Mouse (Mus musculus): ENCODE measurements at regions not wholly inside any gene's neighbourhood (a gene's known extent, or its start where the extent isn't known, plus 50 kb on each side); places are given as distances from the start of the nearest gene placed in this dataset.

- no peak for DNase-seq (ENCODE audit: low read depth, low spot score)
- Histone ChIP-seq H3K9ac (ENCODE audit: control insufficient read depth, low read depth, low read length, poor library complexity, severe bottlenecking) (no peak overlapping the region), H3K79me2 (ENCODE audit: control insufficient read depth, insufficient read depth, low read length, poor library complexity) (no peaks in the 10 kb centered on the region), H3K9me3 (replicated peaks; ENCODE audit: insufficient read depth, low read length) (no peaks in the 10 kb centered on the region), H3K4me3 (ENCODE audit: control insufficient read depth in 1 of 2, insufficient read depth in 1 of 2, low read depth in 2 of 2, low read length in 2 of 2) (no peak overlapping the region), H3K4me1 (ENCODE audit: control insufficient read depth in 1 of 2, insufficient read depth in 2 of 2, low read length in 2 of 2) (no peaks in the 10 kb centered on the region), H3K27me3 (ENCODE audit: control insufficient read depth in 1 of 2, insufficient read depth in 2 of 2, low read length in 2 of 2) (no peaks in the 10 kb centered on the region), H3K27ac (ENCODE audit: control insufficient read depth, low read depth, low read length) (no peak overlapping the region), H3K36me3 (ENCODE audit: control insufficient read depth in 1 of 2, insufficient read depth in 2 of 2, low read length in 2 of 2) (no peaks in the 10 kb centered on the region)
- TF ChIP-seq SIN3A (IDR thresholded peaks at IDR 0.05; ENCODE audit: low read length) (no peak), MAZ (IDR thresholded peaks at IDR 0.05; ENCODE audit: low read depth, low read length) (no peak), CHD1 (IDR thresholded peaks at IDR 0.05; ENCODE audit: low read depth, low read length) (no peak), GATA1 (IDR thresholded peaks at IDR 0.05; ENCODE audit: low read depth, low read length) (no peak), BHLHE40 (IDR thresholded peaks at IDR 0.05; ENCODE audit: borderline replicate concordance, low read depth, low read length) (no peak), ZNF384 (IDR thresholded peaks at IDR 0.05; ENCODE audit: low read depth, low read length) (no peak), TAL1 (IDR thresholded peaks at IDR 0.05; ENCODE audit: low read length) (no peak), ETS1 (IDR thresholded peaks at IDR 0.05; ENCODE audit: low read depth, low read length) (no peak), TBP (IDR thresholded peaks at IDR 0.05; ENCODE audit: low read depth, low read length) (no peak), ELF1 (IDR thresholded peaks at IDR 0.05; ENCODE audit: low read depth, low read length) (no peak)
Observed at GRCm38 (mm10) chr8:116261286-116261685, 243.5 kb upstream of the Dynlrb2 start.

DNA sequence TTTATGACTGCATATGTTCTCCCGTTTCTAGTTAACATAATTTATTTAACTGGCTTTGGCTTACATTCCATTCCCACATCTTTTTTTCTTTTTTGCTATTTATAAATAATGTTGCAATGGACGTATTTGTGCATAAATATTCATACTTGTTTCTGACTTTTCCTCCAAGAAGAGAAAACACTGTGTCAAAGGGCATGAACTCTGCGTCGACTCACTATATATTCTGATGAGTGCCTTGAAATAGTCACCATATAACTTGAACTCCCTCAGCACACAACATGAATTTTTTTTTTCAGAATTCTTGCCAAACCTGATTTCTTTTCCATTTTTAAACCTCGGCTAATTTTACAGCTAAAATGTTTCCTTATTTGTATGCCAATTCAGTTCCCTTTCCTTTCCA is 249.4 kb upstream of the Dynlrb2 start:
- no peak overlapping the region for H3K9ac ChIP-seq (ENCODE audit: control insufficient read depth, low read depth, low read length, poor library complexity, severe bottlenecking)
- H3K4me3 ChIP-seq (ENCODE audit: control insufficient read depth in 1 of 2, insufficient read depth in 1 of 2, low read depth in 2 of 2, low read length in 2 of 2): no peak overlapping the region
- no peaks in the 10 kb centered on the region for H3K4me1 ChIP-seq (ENCODE audit: control insufficient read depth in 1 of 2, insufficient read depth in 2 of 2, low read length in 2 of 2)
- no peaks in the 10 kb centered on the region for H3K9me3 ChIP-seq (replicated peaks; ENCODE audit: insufficient read depth, low read length)
- H3K36me3 ChIP-seq (ENCODE audit: control insufficient read depth in 1 of 2, insufficient read depth in 2 of 2, low read length in 2 of 2): no peaks in the 10 kb centered on the region
- DNase-seq (ENCODE audit: low read depth, low spot score): no peak
- H3K27ac ChIP-seq (ENCODE audit: control insufficient read depth, low read depth, low read length): no peak overlapping the region
- TF ChIP-seq GABPA (IDR thresholded peaks at IDR 0.05; ENCODE audit: low read depth, low read length) (no peak), JUND (IDR thresholded peaks at IDR 0.05; ENCODE audit: low read depth, low read length) (no peak), NELFE (IDR thresholded peaks at IDR 0.05; ENCODE audit: low read depth, low read length) (no peak), USF2 (IDR thresholded peaks at IDR 0.05; ENCODE audit: borderline replicate concordance in 1 of 2, insufficient read depth in 1 of 2, low read depth in 1 of 2, low read length in 2 of 2) (no peak), MAX (IDR thresholded peaks at IDR 0.05; ENCODE audit: low read length) (no peak), TAL1 (IDR thresholded peaks at IDR 0.05; ENCODE audit: low read length) (no peak), MYB (IDR thresholded peaks at IDR 0.05; ENCODE audit: low read depth, low read length) (no peak), SMC3 (IDR thresholded peaks at IDR 0.05; ENCODE audit: low read depth, low read length) (no peak), MAZ (IDR thresholded peaks at IDR 0.05; ENCODE audit: low read depth, low read length) (no peak), ZNF384 (IDR thresholded peaks at IDR 0.05; ENCODE audit: low read depth, low read length) (no peak), MAFK (IDR thresholded peaks at IDR 0.05; ENCODE audit: borderline replicate concordance, low read depth, low read length) (no peak), KAT2A (conservative IDR thresholded peaks at IDR 0.05; ENCODE audit: low read depth, low read length) (no peak), EP300 (IDR thresholded peaks at IDR 0.05; ENCODE audit: low read depth in 1 of 2, low read length in 2 of 2) (no peak), ZMIZ1 (IDR thresholded peaks at IDR 0.05; ENCODE audit: low read depth, low read length) (no peak), POLR2AphosphoS5 (IDR thresholded peaks at IDR 0.05; ENCODE audit: borderline replicate concordance, low read depth, low read length) (no peak), ELF1 (IDR thresholded peaks at IDR 0.05; ENCODE audit: low read depth, low read length) (no peak), ZKSCAN1 (IDR thresholded peaks at IDR 0.05; ENCODE audit: low read depth, low read length) (no peak)
- no peaks in the 10 kb centered on the region for H3K27me3 ChIP-seq (ENCODE audit: control insufficient read depth in 1 of 2, insufficient read depth in 2 of 2, low read length in 2 of 2)
- H3K79me2 ChIP-seq (ENCODE audit: control insufficient read depth, insufficient read depth, low read length, poor library complexity): no peaks in the 10 kb centered on the region

All from MEL (cell line).